Comparison of ENCODE assay signal across 24 mouse cellular contexts in the genomic region with DNA sequence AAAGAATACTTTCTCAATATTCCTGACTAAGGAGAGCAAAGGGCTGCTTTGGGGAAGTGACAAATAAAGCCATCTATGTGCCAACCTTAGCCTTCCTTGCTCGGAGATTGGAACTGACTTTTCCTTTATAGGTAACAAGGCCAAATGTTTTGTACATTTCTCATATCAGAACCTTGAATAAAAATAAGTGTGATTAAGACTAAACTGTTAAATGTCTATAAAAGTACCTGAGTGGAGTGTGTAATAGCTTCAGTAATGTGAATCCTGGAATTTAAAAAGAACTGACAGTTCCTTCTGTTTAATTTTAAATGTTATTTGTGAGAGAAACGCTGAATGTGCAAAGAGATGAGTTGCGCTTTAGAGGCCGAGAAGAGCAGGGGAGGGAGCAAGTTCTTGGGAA.
"Had no signal": no experiment of that assay in that cellular context is flagged by ENCODE, and none has a peak within 500 bp of the region (broad histone marks: within the 10 kb centered on the region; RNA-seq: fewer than 3 reads in every experiment).

No protein-coding gene starts in this region.

- H3K4me1 ChIP-seq: embryonic facial prominence, embryonic 10.5 days; embryonic facial prominence, embryonic 12.5 days; embryonic facial prominence, embryonic 13.5 days; embryonic facial prominence, embryonic 15.5 days; forebrain, embryonic 10.5 days; forebrain, embryonic 12.5 days; forebrain, embryonic 13.5 days; forebrain, embryonic 15.5 days had no signal

- H3K27me3 ChIP-seq: embryonic facial prominence, embryonic 12.5 days; embryonic facial prominence, embryonic 13.5 days; embryonic facial prominence, embryonic 15.5 days; forebrain, embryonic 12.5 days; forebrain, embryonic 13.5 days; forebrain, embryonic 15.5 days had no signal

- H3K4me3 ChIP-seq: embryonic facial prominence, embryonic 10.5 days; embryonic facial prominence, embryonic 12.5 days; embryonic facial prominence, embryonic 13.5 days; embryonic facial prominence, embryonic 15.5 days; erythroblast, embryonic 14.5 days; forebrain, embryonic 10.5 days; forebrain, embryonic 12.5 days; forebrain, embryonic 13.5 days; forebrain, embryonic 15.5 days; gastrocnemius, adult 2 months; heart, adult 2 months had no signal

- H3K36me3 ChIP-seq: embryonic facial prominence, embryonic 10.5 days; embryonic facial prominence, embryonic 12.5 days; embryonic facial prominence, embryonic 13.5 days; embryonic facial prominence, embryonic 15.5 days; forebrain, embryonic 10.5 days; forebrain, embryonic 12.5 days; forebrain, embryonic 15.5 days had no signal

- H3K9ac ChIP-seq: embryonic facial prominence, embryonic 12.5 days; embryonic facial prominence, embryonic 13.5 days; embryonic facial prominence, embryonic 15.5 days; forebrain, embryonic 12.5 days; forebrain, embryonic 13.5 days; forebrain, embryonic 15.5 days; forebrain, postnatal 0 days had no signal

- DNase-seq: cerebellum, adult 9-10 months; cerebellum, adult 9-11 months; cerebellum, postnatal 10 days; cerebellum, postnatal 14 days; cerebellum, postnatal 25 days; cerebellum, postnatal 36 days; embryo, embryonic 11 days; forebrain, postnatal 0 days; gastrocnemius, adult 2 months; gastrocnemius, postnatal 10 days; gastrocnemius, postnatal 14 days; gastrocnemius, postnatal 25 days; gastrocnemius, postnatal 36 days; heart, adult 18-20 months; heart, adult 2 months had no signal

- H3K4me2 ChIP-seq: embryonic facial prominence, embryonic 12.5 days; embryonic facial prominence, embryonic 13.5 days; embryonic facial prominence, embryonic 15.5 days; forebrain, embryonic 12.5 days; forebrain, embryonic 13.5 days; forebrain, embryonic 15.5 days had no signal

- H3K27ac ChIP-seq: embryonic facial prominence, embryonic 10.5 days; embryonic facial prominence, embryonic 12.5 days; embryonic facial prominence, embryonic 13.5 days; embryonic facial prominence, embryonic 15.5 days; forebrain, embryonic 10.5 days; forebrain, embryonic 12.5 days; forebrain, embryonic 13.5 days; forebrain, embryonic 15.5 days; gastrocnemius, adult 2 months; heart, adult 2 months had no signal

- H3K9me3 ChIP-seq: embryonic facial prominence, embryonic 10.5 days; embryonic facial prominence, embryonic 12.5 days; embryonic facial prominence, embryonic 13.5 days; embryonic facial prominence, embryonic 15.5 days; forebrain, embryonic 10.5 days; forebrain, embryonic 12.5 days; forebrain, embryonic 13.5 days; forebrain, embryonic 15.5 days had no signal
